Mouse (Mus musculus): Measurements from ENCODE around the gene Tcf3. TPM values are rescaled to one million over a fixed set of nuclear protein-coding genes. Genes with fewer than 3 reads are reported as not detected.

Gene Tcf3
- polyA plus RNA-seq, 1 experiment from 2014 or later: 149 TPM

GRCm38 (mm10) chr10:80384115-80384639 is 49.3 kb downstream of the Tcf3 start:
- Histone ChIP-seq H3K4me3 (ENCODE audit: low read depth, low read length) (peak overlapping the region; percentile 3; the same call in 1 of the 2 replicates), H3K27me3 (replicated peaks; ENCODE audit: control insufficient read depth, insufficient read depth, low read length) (no peaks in the 10 kb centered on the region), H3K27ac (ENCODE audit: low read depth, low read length) (peak overlapping the region; percentile 2; the same call in 1 of the 2 replicates), H3K9me3 (ENCODE audit: control insufficient read depth, low read length) (no peaks in the 10 kb centered on the region), H3K4me1 (replicated peaks; ENCODE audit: control insufficient read depth, insufficient read depth, low read length) (peaks cover 43% of the 10 kb centered on the region), H3K4me2 (peak overlapping the region; percentile 95), H3K9ac (ENCODE audit: low read depth, low read length) (0 out of 2 replicates have a peak overlapping the region, but pooled peaks have one; percentile 26), H3K36me3 (ENCODE audit: control insufficient read depth, insufficient read depth, low read length) (peaks cover 19% of the 10 kb centered on the region)
- 82% methylated on average over 4 of the region's 4 CpGs for WGBS
- ATAC-seq (replicated peaks; ENCODE audit: low FRiP score) (peak; percentile 27; the same call in 1 of the 2 replicates), DNase-seq (ENCODE audit: low spot score) (no peak)

- 74% methylated on average over 4 of the region's 4 CpGs for WGBS
- Histone ChIP-seq H3K4me3 (ENCODE audit: low read depth, low read length) (no peak overlapping the region), H3K4me1 (replicated peaks; ENCODE audit: control insufficient read depth, insufficient read depth, low read length) (peaks cover 36% of the 10 kb centered on the region), H3K27ac (ENCODE audit: low read depth, low read length) (no peak overlapping the region), H3K9me3 (ENCODE audit: control insufficient read depth, low read length) (no peaks in the 10 kb centered on the region), H3K4me2 (no peak overlapping the region), H3K9ac (ENCODE audit: low read depth, low read length) (no peak overlapping the region), H3K27me3 (replicated peaks; ENCODE audit: control insufficient read depth, insufficient read depth, low read length) (no peaks in the 10 kb centered on the region), H3K36me3 (ENCODE audit: control insufficient read depth, insufficient read depth, low read length) (peaks cover 19% of the 10 kb centered on the region)
- DNase-seq (ENCODE audit: low spot score) (no peak), ATAC-seq (replicated peaks; ENCODE audit: low FRiP score) (no peak)
These were observed 50.0 kb downstream of the Tcf3 start for GRCm38 (mm10) chr10:80383431-80383830.

DNA sequence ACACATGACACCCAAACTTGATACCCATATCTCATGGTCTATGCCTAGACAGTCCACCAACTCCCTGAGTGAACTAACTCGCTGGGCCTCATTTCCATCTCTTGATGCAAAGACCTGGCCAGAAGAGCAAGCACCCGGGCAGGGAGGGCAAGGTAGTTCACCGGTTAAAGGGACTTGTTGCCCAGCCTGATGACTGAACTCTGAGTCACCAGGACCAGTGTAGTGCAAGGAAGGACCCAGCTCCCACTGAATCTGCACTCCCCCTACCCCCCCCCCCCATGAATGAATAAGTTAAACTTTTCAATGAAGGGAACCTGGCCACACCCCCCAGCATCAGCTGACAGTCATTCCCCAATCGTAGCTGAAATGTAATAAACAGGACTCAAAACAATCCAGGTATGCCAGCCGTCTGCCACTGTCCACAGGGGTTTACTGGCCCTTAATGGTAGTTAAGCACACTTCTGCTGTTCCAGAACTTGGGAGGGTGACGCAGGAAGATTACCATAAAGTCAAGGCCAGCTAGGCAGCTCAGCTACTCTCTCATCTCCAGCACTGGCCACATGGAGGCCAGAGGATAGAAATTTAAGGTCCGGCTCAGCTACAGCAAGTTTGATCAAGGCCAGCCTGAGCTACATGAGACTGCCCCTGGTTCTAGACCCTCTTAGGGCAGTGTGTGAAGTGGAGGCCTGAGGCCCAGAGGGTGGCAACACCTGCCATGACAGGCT is 50.6 kb downstream of the Tcf3 start:
- Histone ChIP-seq H3K27me3 (replicated peaks; ENCODE audit: control insufficient read depth, insufficient read depth, low read length) (no peaks in the 10 kb centered on the region), H3K27ac (ENCODE audit: low read depth, low read length) (no peak overlapping the region), H3K4me1 (replicated peaks; ENCODE audit: control insufficient read depth, insufficient read depth, low read length) (peaks cover 31% of the 10 kb centered on the region), H3K4me3 (ENCODE audit: low read depth, low read length) (no peak overlapping the region), H3K9me3 (ENCODE audit: control insufficient read depth, low read length) (no peaks in the 10 kb centered on the region), H3K36me3 (ENCODE audit: control insufficient read depth, insufficient read depth, low read length) (peaks cover 19% of the 10 kb centered on the region), H3K4me2 (no peak overlapping the region), H3K9ac (ENCODE audit: low read depth, low read length) (no peak overlapping the region)
- 87% methylated on average over 7 of the region's 7 CpGs for WGBS
- ATAC-seq (replicated peaks; ENCODE audit: low FRiP score) (no peak), DNase-seq (ENCODE audit: low spot score) (no peak)

- Histone ChIP-seq H3K36me3 (ENCODE audit: control insufficient read depth, insufficient read depth, low read length) (peaks cover 19% of the 10 kb centered on the region), H3K4me1 (replicated peaks; ENCODE audit: control insufficient read depth, insufficient read depth, low read length) (no peaks in the 10 kb centered on the region; the same call in 1 of the 2 replicates), H3K27me3 (replicated peaks; ENCODE audit: control insufficient read depth, insufficient read depth, low read length) (no peaks in the 10 kb centered on the region; the same call in 1 of the 2 replicates), H3K9ac (ENCODE audit: low read depth, low read length) (no peak overlapping the region), H3K4me3 (ENCODE audit: low read depth, low read length) (no peak overlapping the region), H3K9me3 (ENCODE audit: control insufficient read depth, low read length) (no peaks in the 10 kb centered on the region), H3K27ac (ENCODE audit: low read depth, low read length) (no peak overlapping the region), H3K4me2 (no peak overlapping the region)
- no peak for DNase-seq (ENCODE audit: low spot score)
- WGBS: 50% methylated on average over 10 of the region's 10 CpGs
- no peak for ATAC-seq (replicated peaks; ENCODE audit: low FRiP score)
These were observed 55.7 kb downstream of the Tcf3 start for GRCm38 (mm10) chr10:80377716-80378115.

- peak; percentile 88 for DNase-seq (ENCODE audit: low spot score)
- Histone ChIP-seq H3K9ac (ENCODE audit: low read depth, low read length) (no peak overlapping the region), H3K9me3 (ENCODE audit: control insufficient read depth, low read length) (no peaks in the 10 kb centered on the region), H3K4me2 (no peak overlapping the region), H3K4me1 (replicated peaks; ENCODE audit: control insufficient read depth, insufficient read depth, low read length) (no peaks in the 10 kb centered on the region; the same call in 1 of the 2 replicates), H3K36me3 (ENCODE audit: control insufficient read depth, insufficient read depth, low read length) (peaks cover 6% of the 10 kb centered on the region), H3K27ac (ENCODE audit: low read depth, low read length) (no peak overlapping the region), H3K27me3 (replicated peaks; ENCODE audit: control insufficient read depth, insufficient read depth, low read length) (peaks cover 5% of the 10 kb centered on the region; the same call in 1 of the 2 replicates), H3K4me3 (ENCODE audit: low read depth, low read length) (no peak overlapping the region)
- ATAC-seq (replicated peaks; ENCODE audit: low FRiP score): no peak; the same call in 1 of the 2 replicates
- 5% methylated on average over 7 of the region's 7 CpGs for WGBS
These were observed 57.3 kb downstream of the Tcf3 start for GRCm38 (mm10) chr10:80376160-80376559.

DNA sequence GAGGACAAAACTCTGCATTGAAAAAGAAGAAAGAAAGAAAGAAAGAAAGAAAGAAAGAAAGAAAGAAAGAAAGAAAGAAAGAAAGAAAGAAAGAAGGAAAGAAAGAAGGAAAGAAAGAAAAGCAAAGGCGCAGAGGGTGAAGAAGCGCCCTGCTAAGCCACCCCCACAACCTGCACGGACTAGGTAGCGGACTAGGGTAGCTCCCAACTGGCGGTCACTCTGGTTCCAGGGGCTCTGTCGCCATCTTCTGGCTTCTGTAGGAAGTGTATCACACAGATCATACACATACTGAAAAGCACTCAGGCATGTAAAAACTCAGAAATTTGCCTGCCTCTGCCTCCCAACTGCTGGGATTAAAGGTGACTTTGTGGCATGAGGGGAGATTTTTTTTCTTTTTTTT is 59.4 kb downstream of the Tcf3 start:
- DNase-seq (ENCODE audit: low spot score) (no peak), ATAC-seq (replicated peaks; ENCODE audit: low FRiP score) (0 out of 2 replicates have a peak, but pooled peaks have one; percentile 62)
- 17% methylated on average over 6 of the region's 6 CpGs for WGBS

GRCm38 (mm10) chr10:80372706-80373105 is 60.7 kb downstream of the Tcf3 start:
- ATAC-seq (replicated peaks; ENCODE audit: low FRiP score) (no peak), DNase-seq (ENCODE audit: low spot score) (no peak)
- no peak overlapping the region for H3K4me3 ChIP-seq (ENCODE audit: low read depth, low read length)
- H3K9ac ChIP-seq (ENCODE audit: low read depth, low read length): no peak overlapping the region
- no peak overlapping the region for H3K27ac ChIP-seq (ENCODE audit: low read depth, low read length)
- no peaks in the 10 kb centered on the region for H3K36me3 ChIP-seq (ENCODE audit: control insufficient read depth, insufficient read depth, low read length)
- 77% methylated on average over 6 of the region's 6 CpGs for WGBS
- H3K4me1 ChIP-seq (replicated peaks; ENCODE audit: control insufficient read depth, insufficient read depth, low read length): no peaks in the 10 kb centered on the region
- peaks cover 10% of the 10 kb centered on the region; the same call in 1 of the 2 replicates for H3K27me3 ChIP-seq (replicated peaks; ENCODE audit: control insufficient read depth, insufficient read depth, low read length)
- no peaks in the 10 kb centered on the region for H3K9me3 ChIP-seq (ENCODE audit: control insufficient read depth, low read length)
- no peak overlapping the region for H3K4me2 ChIP-seq

More for the DNA sequence above, 59.4 kb downstream of the Tcf3 start:
- Histone ChIP-seq H3K4me2 (no peak overlapping the region), H3K4me1 (replicated peaks; ENCODE audit: control insufficient read depth, insufficient read depth, low read length) (no peaks in the 10 kb centered on the region; the same call in 1 of the 2 replicates), H3K27me3 (replicated peaks; ENCODE audit: control insufficient read depth, insufficient read depth, low read length) (peaks cover 9% of the 10 kb centered on the region; the same call in 1 of the 2 replicates), H3K27ac (ENCODE audit: low read depth, low read length) (no peak overlapping the region), H3K36me3 (ENCODE audit: control insufficient read depth, insufficient read depth, low read length) (no peaks in the 10 kb centered on the region), H3K9me3 (ENCODE audit: control insufficient read depth, low read length) (no peaks in the 10 kb centered on the region), H3K4me3 (ENCODE audit: low read depth, low read length) (no peak overlapping the region), H3K9ac (ENCODE audit: low read depth, low read length) (no peak overlapping the region)

DNA sequence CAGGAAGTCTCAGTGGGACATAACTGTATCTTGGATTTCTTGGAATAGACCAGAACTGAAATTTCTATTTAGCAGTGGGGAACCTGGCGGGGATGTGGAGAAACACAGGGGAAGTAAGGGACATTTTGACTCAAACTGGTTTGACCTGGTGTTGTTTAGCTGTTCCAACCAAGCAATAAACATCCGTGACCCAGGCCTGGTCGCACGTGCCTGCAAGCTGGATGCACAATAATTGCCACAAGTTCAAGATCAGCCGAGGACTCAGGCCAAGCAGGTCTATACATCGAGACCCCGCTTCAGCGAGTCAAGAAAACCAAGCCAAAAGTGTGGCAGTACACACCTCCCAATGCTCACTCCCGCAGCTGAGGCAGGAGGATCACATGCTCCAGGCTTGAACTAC is 61.5 kb downstream of the Tcf3 start:
- DNase-seq (ENCODE audit: low spot score): no peak
- Histone ChIP-seq H3K27me3 (replicated peaks; ENCODE audit: control insufficient read depth, insufficient read depth, low read length) (peaks cover 14% of the 10 kb centered on the region; the same call in 1 of the 2 replicates), H3K36me3 (ENCODE audit: control insufficient read depth, insufficient read depth, low read length) (no peaks in the 10 kb centered on the region), H3K9me3 (ENCODE audit: control insufficient read depth, low read length) (no peaks in the 10 kb centered on the region), H3K4me2 (no peak overlapping the region), H3K9ac (ENCODE audit: low read depth, low read length) (no peak overlapping the region), H3K4me1 (replicated peaks; ENCODE audit: control insufficient read depth, insufficient read depth, low read length) (no peaks in the 10 kb centered on the region), H3K4me3 (ENCODE audit: low read depth, low read length) (no peak overlapping the region), H3K27ac (ENCODE audit: low read depth, low read length) (no peak overlapping the region)
- ATAC-seq (replicated peaks; ENCODE audit: low FRiP score): no peak
- 53% methylated on average over 9 of the region's 9 CpGs for WGBS

All from liver, embryonic 11.5 days (tissue).